Mouse (Mus musculus): ENCODE measurements at regions not wholly inside any gene's neighbourhood (a gene's known extent, or its start where the extent isn't known, plus 50 kb on each side); places are given as distances from the start of the nearest gene placed in this dataset.

GRCm38 (mm10) chr9:34323571-34323970 is 162.1 kb upstream of the Kirrel3 start:
- TF ChIP-seq CTCF (IDR thresholded peaks at IDR 0.05; ENCODE audit: low read depth) (no peak), EP300 (IDR thresholded peaks at IDR 0.05; ENCODE audit: low read depth) (no peak)

Data from heart, postnatal 0 days (tissue).